Mouse (Mus musculus): ENCODE measurements around the gene Dnajc4.

GRCm38 (mm10) chr19:6942764-6943163 lies 49.6 kb downstream of the Dnajc4 start:
- TF ChIP-seq CTCF (IDR thresholded peaks at IDR 0.05; ENCODE audit: low read depth) (no peak), EP300 (IDR thresholded peaks at IDR 0.05; ENCODE audit: low read depth) (no peak)

All from liver, postnatal 0 days (tissue).